Mouse (Mus musculus) brain, embryonic 14.5 days (tissue): ENCODE data around the gene Spout1.

ENCODE experiments used
- CTCF ChIP-seq: fragments of 200-500 bp; IDR thresholded peaks from 2 replicates; pipeline ENCODE4 v1.5.1; 2012; ENCODE audit warnings: inconsistent platforms, mild to moderate bottlenecking, moderate library complexity, borderline replicate concordance; ENCODE audit not compliant: insufficient read depth, insufficient read length; ENCODE audit errors: extremely low read depth
- POLR2A ChIP-seq: fragments of 200-500 bp; IDR thresholded peaks from 2 replicates; pipeline ENCODE4 v1.6.1; 2012; ENCODE audit warnings: mild to moderate bottlenecking, inconsistent platforms, borderline replicate concordance; ENCODE audit not compliant: poor library complexity, insufficient read depth, insufficient read length, severe bottlenecking; ENCODE audit errors: extremely low read depth

GRCm38 (mm10) chr2:30214745-30215144 is 36.5 kb upstream of the Spout1 start:
- TF ChIP-seq CTCF = no peak
- TF ChIP-seq POLR2A = no peak
